Mouse (Mus musculus): ENCODE results near the gene Rab7b. TPM values are rescaled to one million over a fixed set of nuclear protein-coding genes. Genes with fewer than 3 reads are reported as not detected.

The Rab7b gene
- 3.3 and 6.9 TPM in 2 replicates for polyA plus RNA-seq (2012; rRNA removed)

DNA sequence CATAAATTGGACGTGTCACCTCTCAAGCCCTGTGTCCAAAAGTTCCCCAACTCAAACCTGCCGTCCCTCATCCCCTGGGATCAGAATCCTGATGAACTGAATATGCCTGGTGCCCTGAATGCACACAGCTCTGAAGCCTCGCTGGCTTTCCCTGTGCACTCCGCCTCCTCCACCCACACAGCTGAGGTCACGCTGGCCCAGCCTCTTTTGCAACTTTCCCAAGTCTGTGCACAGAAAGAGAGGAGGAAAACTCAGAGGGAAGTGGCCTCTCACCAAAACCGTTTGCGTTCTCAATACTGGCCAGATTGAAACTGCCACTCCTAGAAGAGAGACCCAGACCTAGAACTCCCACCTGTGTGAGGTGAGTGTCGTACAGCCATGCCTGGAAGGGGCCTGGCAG, at the start of gene Rab7b:
Gene Rab7b (plus strand): TSS at position 221 of the 400 bp plus-strand sequence.
- Histone ChIP-seq H3K27me3 (ENCODE audit: control insufficient read depth, insufficient read depth, low read length) (no peaks in the 10 kb centered on the region), H3K36me3 (ENCODE audit: control insufficient read depth, insufficient read depth, low read length) (no peaks in the 10 kb centered on the region), H3K4me3 (ENCODE audit: extremely low read depth, insufficient read depth, insufficient read length) (peak within 1 kb of the TSS; percentile 21; the same call in 1 of the 2 replicates), H3K27ac (ENCODE audit: insufficient read depth, low read length) (no peak within 1 kb of the TSS), H3K4me1 (ENCODE audit: control insufficient read depth, insufficient read depth, insufficient read length) (peaks cover 7% of the 10 kb centered on the region)
- DNase-seq (ENCODE audit: low read depth in 1 of 2, low spot score in 2 of 2): no peak
- no peak for TF ChIP-seq POLR2A (IDR thresholded peaks at IDR 0.05; ENCODE audit: low read depth, low read length)
- no peak for TF ChIP-seq CTCF (IDR thresholded peaks at IDR 0.05; ENCODE audit: extremely low read depth, insufficient read depth, insufficient read length, insufficient replicate concordance)
- whole genome bisulfite sequencing: 55% methylated on average over 8 of the region's 8 CpGs

DNA sequence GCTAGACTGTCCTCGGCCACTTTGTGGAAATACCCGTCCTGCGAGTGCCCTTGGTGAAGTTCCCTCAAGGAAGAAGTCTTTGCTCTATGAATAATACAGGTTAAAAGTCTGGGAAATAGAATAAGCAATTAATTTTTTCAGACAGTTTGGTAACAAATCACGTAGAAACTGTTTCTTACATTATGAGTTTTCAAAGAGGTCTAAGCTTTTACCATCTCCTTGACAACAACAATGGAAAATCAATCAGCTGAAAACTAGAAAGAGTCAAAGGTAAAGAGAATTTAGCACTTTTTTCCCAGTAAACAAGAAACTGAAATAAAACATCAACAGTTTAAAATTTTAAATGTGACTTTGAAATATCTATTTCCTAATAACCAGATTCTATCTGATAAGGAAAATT, 48.4 kb upstream of the Rab7b start:
- peaks cover 9% of the 10 kb centered on the region; the same call in 1 of the 2 replicates for H3K4me1 ChIP-seq (ENCODE audit: control insufficient read depth, insufficient read depth, insufficient read length)
- H3K27ac ChIP-seq (ENCODE audit: insufficient read depth, low read length): no peak overlapping the region
- H3K27me3 ChIP-seq (ENCODE audit: control insufficient read depth, insufficient read depth, low read length): no peaks in the 10 kb centered on the region
- TF ChIP-seq CTCF (IDR thresholded peaks at IDR 0.05; ENCODE audit: extremely low read depth, insufficient read depth, insufficient read length, insufficient replicate concordance): no peak
- no peaks in the 10 kb centered on the region; the same call in 1 of the 2 replicates for H3K36me3 ChIP-seq (ENCODE audit: control insufficient read depth, insufficient read depth, low read length)
- no peak for DNase-seq (ENCODE audit: low read depth in 1 of 2, low spot score in 2 of 2)
- H3K4me3 ChIP-seq (ENCODE audit: extremely low read depth, insufficient read depth, insufficient read length): no peak overlapping the region
- 65% methylated on average over 4 of the region's 4 CpGs for WGBS

DNA sequence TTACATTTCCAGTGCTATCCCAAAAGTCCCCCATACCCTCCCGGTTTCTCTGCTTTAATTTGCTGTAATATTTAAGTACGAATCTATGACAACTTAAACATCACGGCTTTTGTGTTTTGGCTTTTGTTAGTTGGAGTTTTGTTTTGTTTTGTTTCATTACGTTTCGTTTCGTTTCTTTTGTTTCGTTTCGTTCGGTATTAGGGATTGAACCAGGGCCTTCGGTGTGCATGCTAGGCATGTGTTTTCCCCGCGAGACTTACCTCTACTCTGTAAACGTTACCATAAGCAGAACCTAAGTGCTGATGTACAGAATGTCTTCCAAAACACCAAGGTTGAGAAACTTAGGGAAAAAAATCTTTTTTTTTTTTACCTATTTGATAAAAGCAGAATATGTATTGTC, 46.9 kb upstream of the Rab7b start:
- no peak overlapping the region for H3K4me3 ChIP-seq (ENCODE audit: extremely low read depth, insufficient read depth, insufficient read length)
- no peak for DNase-seq (ENCODE audit: low read depth in 1 of 2, low spot score in 2 of 2)
- 95% methylated on average over 13 of the region's 13 CpGs for WGBS
- no peak for TF ChIP-seq POLR2A (IDR thresholded peaks at IDR 0.05; ENCODE audit: low read depth, low read length)
- no peak for TF ChIP-seq CTCF (IDR thresholded peaks at IDR 0.05; ENCODE audit: extremely low read depth, insufficient read depth, insufficient read length, insufficient replicate concordance)
- no peaks in the 10 kb centered on the region; the same call in 1 of the 2 replicates for H3K36me3 ChIP-seq (ENCODE audit: control insufficient read depth, insufficient read depth, low read length)
- peaks cover 9% of the 10 kb centered on the region; the same call in 1 of the 2 replicates for H3K4me1 ChIP-seq (ENCODE audit: control insufficient read depth, insufficient read depth, insufficient read length)
- no peaks in the 10 kb centered on the region for H3K27me3 ChIP-seq (ENCODE audit: control insufficient read depth, insufficient read depth, low read length)
- no peak overlapping the region for H3K27ac ChIP-seq (ENCODE audit: insufficient read depth, low read length)

GRCm38 (mm10) chr1:131642251-131642650, 46.2 kb upstream of the Rab7b start:
- Histone ChIP-seq H3K27me3 (ENCODE audit: control insufficient read depth, insufficient read depth, low read length) (no peaks in the 10 kb centered on the region), H3K4me3 (ENCODE audit: extremely low read depth, insufficient read depth, insufficient read length) (no peak overlapping the region), H3K4me1 (ENCODE audit: control insufficient read depth, insufficient read depth, insufficient read length) (peaks cover 9% of the 10 kb centered on the region; the same call in 1 of the 2 replicates), H3K27ac (ENCODE audit: insufficient read depth, low read length) (peak overlapping the region; percentile 45), H3K36me3 (ENCODE audit: control insufficient read depth, insufficient read depth, low read length) (no peaks in the 10 kb centered on the region; the same call in 1 of the 2 replicates)
- no peak for DNase-seq (ENCODE audit: low read depth in 1 of 2, low spot score in 2 of 2)
- 93% methylated on average over 2 of the region's 2 CpGs for WGBS
- no peak for TF ChIP-seq CTCF (IDR thresholded peaks at IDR 0.05; ENCODE audit: extremely low read depth, insufficient read depth, insufficient read length, insufficient replicate concordance)
- no peak for TF ChIP-seq POLR2A (IDR thresholded peaks at IDR 0.05; ENCODE audit: low read depth, low read length)

DNA sequence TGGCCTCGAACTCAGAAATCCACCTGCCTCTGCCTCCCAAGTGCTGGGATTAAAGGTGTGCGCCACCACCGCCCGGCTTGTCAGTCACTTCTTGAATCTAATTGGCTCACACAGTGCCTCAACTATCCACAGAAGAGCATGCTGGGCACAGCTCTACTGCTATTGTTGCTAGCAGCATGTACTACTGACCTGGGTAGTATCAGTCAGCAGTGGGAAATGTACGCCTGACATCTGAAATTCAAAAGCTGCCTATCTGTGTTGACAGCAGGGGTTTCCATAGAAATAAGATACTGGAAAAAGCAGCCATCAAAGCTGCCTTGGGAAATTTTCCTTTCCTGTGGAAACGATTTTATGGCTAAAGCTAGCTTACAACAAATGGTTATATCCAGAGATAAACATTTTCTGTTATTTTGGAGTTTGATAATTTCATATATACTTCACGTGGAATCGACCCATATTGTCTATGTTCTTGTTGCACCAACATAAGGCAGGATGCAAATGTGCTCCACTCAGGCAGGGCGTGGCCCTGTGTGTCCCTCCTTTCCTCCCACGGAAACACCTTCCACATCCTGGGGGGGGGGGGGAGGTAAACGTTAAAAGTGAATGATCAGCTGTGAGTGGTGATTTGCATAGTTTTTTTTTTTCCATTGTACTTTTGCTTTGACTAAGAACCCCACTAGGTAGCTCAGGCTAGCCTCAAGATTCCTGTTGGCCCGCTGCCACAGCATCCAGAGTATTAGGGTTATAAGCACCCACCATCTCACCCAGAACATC, 35.6 kb upstream of the Rab7b start:
- Histone ChIP-seq H3K36me3 (ENCODE audit: control insufficient read depth, insufficient read depth, low read length) (no peaks in the 10 kb centered on the region; the same call in 1 of the 2 replicates), H3K27me3 (ENCODE audit: control insufficient read depth, insufficient read depth, low read length) (no peaks in the 10 kb centered on the region), H3K4me3 (ENCODE audit: extremely low read depth, insufficient read depth, insufficient read length) (no peak overlapping the region), H3K27ac (ENCODE audit: insufficient read depth, low read length) (0 out of 2 replicates have a peak overlapping the region, but pooled peaks have one; percentile 33), H3K4me1 (ENCODE audit: control insufficient read depth, insufficient read depth, insufficient read length) (peaks cover 4% of the 10 kb centered on the region; the same call in 1 of the 2 replicates)
- DNase-seq (ENCODE audit: low read depth in 1 of 2, low spot score in 2 of 2): peak; percentile 20 to 47
- 71% methylated on average over 12 of the region's 12 CpGs for WGBS
- no peak for TF ChIP-seq CTCF (IDR thresholded peaks at IDR 0.05; ENCODE audit: extremely low read depth, insufficient read depth, insufficient read length, insufficient replicate concordance)
- no peak for TF ChIP-seq POLR2A (IDR thresholded peaks at IDR 0.05; ENCODE audit: low read depth, low read length)

GRCm38 (mm10) chr1:131655601-131656000, 32.9 kb upstream of the Rab7b start:
- Histone ChIP-seq H3K27ac (ENCODE audit: insufficient read depth, low read length) (no peak overlapping the region), H3K4me1 (ENCODE audit: control insufficient read depth, insufficient read depth, insufficient read length) (peaks cover 4% of the 10 kb centered on the region; the same call in 1 of the 2 replicates), H3K27me3 (ENCODE audit: control insufficient read depth, insufficient read depth, low read length) (no peaks in the 10 kb centered on the region), H3K4me3 (ENCODE audit: extremely low read depth, insufficient read depth, insufficient read length) (no peak overlapping the region), H3K36me3 (ENCODE audit: control insufficient read depth, insufficient read depth, low read length) (no peaks in the 10 kb centered on the region; the same call in 1 of the 2 replicates)
- TF ChIP-seq CTCF (IDR thresholded peaks at IDR 0.05; ENCODE audit: extremely low read depth, insufficient read depth, insufficient read length, insufficient replicate concordance) (no peak), POLR2A (IDR thresholded peaks at IDR 0.05; ENCODE audit: low read depth, low read length) (no peak)
- 87% methylated on average over 6 of the region's 6 CpGs for WGBS
- DNase-seq (ENCODE audit: low read depth in 1 of 2, low spot score in 2 of 2): no peak

DNA sequence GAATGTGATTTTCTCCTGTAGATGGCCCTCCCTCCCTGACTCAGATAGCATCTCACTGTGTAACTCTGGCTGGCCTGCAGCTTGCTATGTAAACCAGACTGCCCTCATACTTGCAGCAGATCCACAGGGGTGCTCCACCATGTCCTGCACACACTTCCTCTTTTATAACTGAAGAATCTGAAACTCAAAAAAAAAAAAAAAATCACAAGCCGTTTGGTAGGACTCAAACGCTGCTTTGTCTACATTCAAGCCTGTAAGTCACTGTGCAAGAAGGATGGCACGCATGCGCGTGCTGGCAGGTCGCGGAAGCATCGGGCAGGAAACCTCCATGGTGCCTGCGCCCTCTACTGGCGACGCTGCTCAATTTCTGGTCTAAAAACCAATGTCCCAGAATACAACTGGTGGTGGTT, 30.5 kb upstream of the Rab7b start:
- peak; percentile 88 to 89 for DNase-seq (ENCODE audit: low read depth in 1 of 2, low spot score in 2 of 2)
- Histone ChIP-seq H3K4me1 (ENCODE audit: control insufficient read depth, insufficient read depth, insufficient read length) (no peaks in the 10 kb centered on the region; the same call in 1 of the 2 replicates), H3K4me3 (ENCODE audit: extremely low read depth, insufficient read depth, insufficient read length) (no peak overlapping the region), H3K27me3 (ENCODE audit: control insufficient read depth, insufficient read depth, low read length) (no peaks in the 10 kb centered on the region), H3K27ac (ENCODE audit: insufficient read depth, low read length) (no peak overlapping the region), H3K36me3 (ENCODE audit: control insufficient read depth, insufficient read depth, low read length) (no peaks in the 10 kb centered on the region)
- no peak for TF ChIP-seq POLR2A (IDR thresholded peaks at IDR 0.05; ENCODE audit: low read depth, low read length)
- TF ChIP-seq CTCF (IDR thresholded peaks at IDR 0.05; ENCODE audit: extremely low read depth, insufficient read depth, insufficient read length, insufficient replicate concordance): peak; percentile 94
- WGBS: under 1% methylated on average over 11 of the region's 11 CpGs
